Mouse (Mus musculus) gastrocnemius, adult 18-20 months (tissue): ENCODE data around the gene Tmem196. TPM values are rescaled to one million over a fixed set of nuclear protein-coding genes. Genes with fewer than 3 reads are reported as not detected.

Experiments used
- DNase-seq: peaks from one replicate; pipeline ENCODE4 v3.0.0; 2021; ENCODE audit warnings: low spot score
- long read RNA-seq, 2 experiments: library from polyadenylated mRNA; stranded (forward); transcript quantifications; one replicate each; pipeline ENCODE4 v2.0.0; 2021
- total RNA-seq, 2 experiments: library from RNA; stranded (reverse); gene quantifications; 2 replicates each; pipeline ENCODE4 v1.2.3; 2021

Gene Tmem196
- not detected for total RNA-seq
- long read RNA-seq, experiment 1, result 0 reads
- long read RNA-seq, experiment 2, result 0 reads

DNA sequence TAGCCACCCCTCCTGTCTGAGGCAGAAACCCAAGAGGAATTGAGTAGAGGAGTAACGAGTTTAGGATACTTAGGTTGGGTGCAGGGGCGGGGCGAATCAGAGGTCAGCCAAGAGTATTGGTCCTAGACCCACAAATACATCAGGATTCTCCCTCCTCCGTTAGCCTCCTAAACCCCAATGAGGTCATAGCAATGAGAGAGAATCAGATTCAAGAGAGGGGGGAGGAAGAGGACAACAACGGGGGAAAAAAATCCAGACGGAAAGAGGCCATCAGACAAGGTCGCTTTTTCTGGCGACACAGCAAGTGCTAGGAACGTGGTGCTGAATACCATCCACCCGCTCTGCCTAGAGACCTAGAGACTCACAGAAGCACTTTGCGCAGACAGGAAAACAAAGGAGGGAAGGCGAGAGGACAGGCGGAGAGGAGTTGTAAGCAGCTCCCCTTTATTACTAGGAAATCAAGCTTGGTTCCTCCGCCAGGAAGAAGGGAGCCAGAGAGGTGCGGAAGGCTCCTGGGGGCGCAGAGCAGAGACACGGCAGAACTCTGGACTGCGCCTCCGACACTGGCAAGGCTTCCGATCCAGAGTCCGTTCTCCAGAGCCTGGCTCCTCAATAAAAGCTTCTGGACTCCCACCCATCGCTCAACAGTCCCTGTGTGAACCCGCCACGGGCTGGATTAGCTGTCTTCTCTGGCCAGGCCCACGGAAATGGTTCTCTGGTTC lies at the start of gene Tmem196:
Gene Tmem196 (plus strand): TSS at position 234 of the 722 bp plus-strand sequence.
- no peak for DNase-seq

DNA sequence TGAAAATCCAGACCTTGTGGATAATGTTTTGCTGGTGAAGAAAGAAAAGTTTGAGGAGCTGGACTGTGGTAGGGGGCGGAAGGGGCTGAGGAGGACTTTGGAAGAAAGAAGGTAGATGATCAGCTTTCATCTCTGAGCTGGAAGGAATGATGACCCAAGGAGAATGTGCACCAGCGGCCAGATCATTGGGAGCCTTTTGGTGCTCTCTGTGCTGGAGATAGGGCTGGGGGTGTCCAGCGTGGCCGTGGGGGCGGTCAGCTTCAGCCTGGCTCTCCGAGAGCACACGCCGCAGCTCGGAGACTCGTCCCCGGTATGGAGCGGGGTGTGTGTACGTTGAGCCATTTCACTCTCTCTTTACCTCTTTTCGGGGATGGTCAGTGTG lies 680 bp downstream of the Tmem196 start:
- no peak for DNase-seq

DNA sequence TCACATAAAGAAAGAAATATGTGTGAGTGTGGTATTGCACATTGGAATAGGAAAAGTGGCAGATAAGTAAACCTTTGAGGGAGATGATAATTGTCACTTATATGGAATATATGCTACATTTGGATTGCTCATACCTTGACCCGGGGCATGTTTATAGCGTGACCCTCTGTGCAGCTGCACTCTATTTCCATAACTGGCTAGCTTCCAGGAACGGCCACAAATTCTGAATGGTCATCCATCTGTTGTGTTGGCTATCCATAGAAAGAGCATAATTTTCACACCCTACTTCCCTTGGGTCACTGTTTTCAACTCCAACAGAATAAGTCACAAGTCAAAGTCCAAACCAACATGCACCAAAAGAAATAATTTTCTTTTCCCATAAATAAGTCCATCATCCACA lies 11.4 kb downstream of the Tmem196 start:
- DNase-seq, result no peak

DNA sequence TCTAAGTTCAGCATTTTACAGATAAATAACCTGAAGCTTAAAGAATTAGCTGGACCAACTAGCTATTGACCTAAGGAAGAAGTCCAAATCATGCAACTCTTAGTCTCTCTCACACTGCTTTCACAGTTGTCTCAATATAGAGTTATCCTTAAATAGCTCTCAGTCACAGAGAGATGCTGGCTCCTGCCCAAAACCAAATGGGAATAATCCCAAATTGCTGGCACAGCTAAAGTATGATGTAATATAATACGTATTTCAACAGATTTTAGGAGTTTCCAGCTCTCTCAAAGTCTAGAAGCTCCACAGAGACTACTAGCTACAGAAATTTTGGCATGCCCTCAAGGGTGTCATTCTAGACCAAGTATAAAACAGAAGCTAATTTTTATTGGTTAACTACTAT lies 15.1 kb downstream of the Tmem196 start:
- DNase-seq, result peak; percentile 18

DNA sequence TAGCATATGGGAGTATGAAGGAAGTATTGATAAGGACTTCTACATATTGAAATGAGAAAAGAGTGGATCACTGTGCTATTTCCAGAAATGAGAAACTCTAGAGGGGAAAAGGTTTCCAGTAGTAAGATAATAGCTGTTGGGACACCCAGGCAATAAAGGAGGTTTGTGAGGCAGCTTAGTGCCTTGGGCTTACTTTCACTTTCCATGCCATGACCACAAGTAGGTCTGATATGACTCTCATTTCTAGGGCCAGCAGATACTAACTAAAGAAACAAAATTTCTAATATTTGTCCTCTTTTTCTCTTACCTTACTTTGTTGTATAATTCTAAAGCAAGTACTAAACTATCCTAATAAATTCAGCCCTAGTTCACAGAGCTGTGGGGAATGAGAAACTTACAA lies 19.8 kb downstream of the Tmem196 start:
- no peak for DNase-seq

DNA sequence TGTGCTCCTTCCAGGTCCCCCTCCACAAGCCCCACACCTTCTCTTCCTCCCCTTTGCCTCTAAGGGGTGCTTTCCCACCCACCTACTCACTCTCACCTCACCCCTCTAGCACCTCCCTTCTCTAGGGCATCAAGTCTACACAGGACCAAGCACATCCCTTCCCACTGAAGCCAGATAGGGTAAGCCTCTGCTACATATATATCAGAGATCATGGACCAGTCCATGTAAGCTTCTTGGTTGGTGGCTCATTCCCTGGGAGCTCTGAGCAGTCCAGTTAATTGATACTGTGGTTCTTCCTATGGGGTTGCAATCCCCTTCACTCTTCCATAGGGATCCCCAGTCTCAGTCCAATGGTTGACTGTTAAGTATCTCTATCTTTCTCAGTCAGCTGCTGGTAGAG lies 24.4 kb downstream of the Tmem196 start:
- no peak for DNase-seq

DNA sequence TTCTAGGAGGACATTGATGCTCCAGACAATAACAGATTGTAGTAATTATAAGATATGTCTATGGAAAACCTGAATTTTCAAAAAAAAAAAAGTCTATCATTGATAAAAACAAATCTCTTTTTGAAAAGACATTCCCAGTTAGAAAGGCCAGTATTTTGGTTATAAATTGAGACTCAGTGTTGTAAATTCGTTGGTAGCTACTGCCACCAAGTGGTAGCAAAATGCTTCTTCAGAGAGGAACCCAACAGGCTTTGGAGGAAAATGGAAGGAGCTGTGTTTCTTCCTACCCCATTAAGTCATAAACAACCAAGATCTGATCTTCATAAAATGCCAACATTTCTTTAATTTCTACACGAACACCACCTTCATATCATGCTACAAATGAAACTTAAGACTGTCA lies 36.1 kb downstream of the Tmem196 start:
- peak; percentile 1 for DNase-seq

DNA sequence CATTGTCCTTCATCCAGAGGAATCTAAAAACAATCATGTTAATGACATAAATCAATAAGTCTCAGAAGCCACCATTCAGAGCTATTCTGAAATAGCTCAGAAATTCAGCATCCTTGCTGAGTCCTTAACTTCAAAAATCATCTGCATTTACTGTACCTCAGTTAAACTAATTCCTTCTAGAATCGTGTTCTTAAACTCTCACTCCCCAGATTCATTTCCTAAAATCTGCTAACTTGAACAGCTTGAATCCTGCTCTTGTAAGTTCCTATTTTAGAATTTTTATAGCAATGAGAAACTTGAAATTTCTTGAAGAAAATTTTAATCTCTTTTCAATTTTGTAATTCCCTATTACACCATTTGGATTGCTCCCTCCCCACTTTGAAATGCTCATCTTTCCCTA lies 52.6 kb downstream of the Tmem196 start:
- no peak for DNase-seq

DNA sequence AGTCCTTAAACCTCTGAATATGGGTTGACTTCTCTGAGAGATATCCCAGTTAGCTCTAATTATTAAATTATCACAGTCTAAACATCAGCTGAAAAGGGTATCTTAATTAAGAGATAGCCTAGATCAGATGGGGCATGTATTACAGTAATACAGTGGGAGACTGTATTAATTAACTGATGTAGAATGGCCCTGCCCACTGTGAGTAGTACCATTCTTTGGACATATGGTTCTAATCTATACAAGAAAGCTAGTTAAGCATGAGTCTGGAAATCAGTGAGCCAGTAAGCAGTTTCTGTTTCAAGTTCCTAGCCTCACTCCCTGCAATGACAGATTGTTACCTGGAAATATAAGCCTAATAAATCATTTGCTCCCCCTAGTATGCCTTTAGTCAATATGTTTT lies 58.7 kb downstream of the Tmem196 start:
- DNase-seq, result no peak

DNA sequence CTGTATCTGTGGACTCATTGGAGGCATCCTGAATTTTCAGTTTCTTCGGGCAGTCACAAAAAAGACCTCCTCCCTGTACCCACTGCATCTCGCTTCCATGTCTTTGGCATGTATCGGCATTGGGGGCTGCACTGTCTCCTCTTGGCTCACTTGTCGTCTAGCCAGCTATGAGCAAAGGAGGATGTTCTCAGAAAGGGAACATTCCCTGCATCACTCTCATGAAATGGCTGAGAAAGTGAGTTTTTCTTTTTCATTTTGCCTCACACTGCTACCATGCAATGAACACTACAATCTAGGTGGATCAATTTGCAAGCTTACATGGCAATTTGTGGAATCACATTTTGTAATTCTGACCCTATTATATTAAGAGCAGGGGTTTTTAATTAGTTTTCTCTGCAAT lies 69.1 kb downstream of the Tmem196 start:
- DNase-seq, result no peak

DNA sequence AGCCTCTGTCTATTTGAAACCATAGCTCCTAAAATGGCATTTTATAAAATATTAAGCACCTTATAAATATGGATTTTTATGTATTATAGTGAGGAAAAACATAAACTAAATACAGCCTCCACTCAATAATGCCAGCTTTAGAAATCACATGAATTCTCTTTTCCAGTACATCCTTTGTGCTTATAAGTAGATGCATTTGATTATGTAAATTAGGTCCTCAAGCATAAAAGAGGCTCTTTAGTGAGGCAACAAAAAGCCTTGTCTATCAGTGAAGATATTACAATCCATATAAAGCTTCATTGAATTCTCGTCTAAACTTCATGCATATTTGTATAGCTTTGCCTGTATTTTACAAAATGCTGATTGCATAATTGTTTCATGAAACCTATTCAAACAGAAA lies 69.6 kb downstream of the Tmem196 start:
- no peak for DNase-seq

DNA sequence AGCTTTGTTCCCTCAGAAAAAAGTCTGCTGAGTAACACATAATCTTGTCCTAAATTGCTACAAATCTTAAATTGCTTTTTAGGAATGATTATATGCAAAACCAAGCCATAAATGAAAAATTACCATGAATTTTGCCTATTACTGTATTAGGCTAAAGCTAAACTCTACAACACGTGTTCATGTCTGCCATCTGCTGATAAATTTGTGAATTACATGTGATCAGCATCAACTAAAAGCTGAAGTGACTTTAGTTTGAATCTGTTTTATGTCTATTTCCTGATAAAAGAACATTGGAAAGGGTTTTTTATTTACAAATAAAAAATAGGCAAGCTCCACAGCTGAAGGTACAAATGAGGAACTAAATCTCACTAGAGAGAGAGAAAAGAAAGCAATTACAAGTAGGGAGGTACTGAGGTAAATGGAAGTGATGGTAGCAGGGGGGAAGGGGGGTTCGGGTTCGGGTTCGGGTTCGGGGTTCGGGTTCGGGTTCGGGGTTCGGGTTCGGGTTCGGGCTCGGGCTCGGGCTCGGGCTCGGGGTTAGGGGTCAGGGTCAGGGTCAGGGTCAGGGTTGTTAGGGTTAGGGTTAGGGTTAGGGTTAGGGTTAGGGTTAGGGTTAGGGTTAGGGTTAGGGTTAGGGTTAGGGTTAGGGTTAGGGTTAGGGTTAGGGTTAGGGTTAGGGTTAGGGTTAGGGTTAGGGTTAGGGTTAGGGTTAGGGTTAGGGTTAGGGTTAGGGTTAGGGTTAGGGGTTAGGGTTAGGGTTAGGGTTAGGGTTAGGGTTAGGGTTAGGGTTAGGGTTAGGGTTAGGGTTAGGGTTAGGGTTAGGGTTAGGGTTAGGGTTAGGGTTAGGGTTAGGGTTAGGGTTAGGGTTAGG lies 82.7 kb downstream of the Tmem196 start:
- DNase-seq, result peak; percentile 95
